Mouse (Mus musculus) heart, adult 11 months (tissue): ENCODE measurements around the gene Dynlt3.
"Not testable (repeated sequence)": the region's sequence is repeated elsewhere in the genome, so short reads cannot be mapped to it uniquely, and the experiment has no call there.

Experiments used
- DNase-seq: peaks from one replicate; pipeline ENCODE4 v3.0.0; 2022

The Dynlt3 gene

GRCm38 (mm10) chrX:9662391-9663111 lies at the start of gene Dynlt3:
TSS of gene Dynlt3 (minus strand) at chrX:9663003.
- peak; percentile 99 for DNase-seq

GRCm38 (mm10) chrX:9699815-9700214 lies 37.0 kb upstream of the Dynlt3 start:
- DNase-seq = no peak

GRCm38 (mm10) chrX:9695997-9696396 lies 33.2 kb upstream of the Dynlt3 start:
- DNase-seq = no peak

DNA sequence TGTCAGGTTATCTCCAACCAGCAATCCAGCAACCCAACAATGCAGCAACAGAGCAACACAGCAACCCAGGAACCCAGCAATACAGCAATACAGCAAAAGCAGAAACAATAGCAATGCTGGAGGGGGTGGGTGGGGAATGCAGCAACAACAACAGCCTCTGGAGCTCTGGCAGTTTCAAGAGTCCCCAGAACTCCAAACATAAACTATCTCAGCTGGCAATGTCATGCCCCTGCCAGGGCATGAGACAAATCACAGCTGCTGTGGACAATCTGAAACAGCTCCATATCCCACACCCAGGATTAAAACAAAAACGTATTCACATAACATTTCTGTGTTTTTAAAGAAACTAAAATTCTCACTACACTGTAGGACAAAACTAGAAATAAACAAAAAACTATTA lies 9.2 kb upstream of the Dynlt3 start:
- DNase-seq = no peak

GRCm38 (mm10) chrX:9671418-9671817 lies 8.6 kb upstream of the Dynlt3 start:
- no peak for DNase-seq

DNA sequence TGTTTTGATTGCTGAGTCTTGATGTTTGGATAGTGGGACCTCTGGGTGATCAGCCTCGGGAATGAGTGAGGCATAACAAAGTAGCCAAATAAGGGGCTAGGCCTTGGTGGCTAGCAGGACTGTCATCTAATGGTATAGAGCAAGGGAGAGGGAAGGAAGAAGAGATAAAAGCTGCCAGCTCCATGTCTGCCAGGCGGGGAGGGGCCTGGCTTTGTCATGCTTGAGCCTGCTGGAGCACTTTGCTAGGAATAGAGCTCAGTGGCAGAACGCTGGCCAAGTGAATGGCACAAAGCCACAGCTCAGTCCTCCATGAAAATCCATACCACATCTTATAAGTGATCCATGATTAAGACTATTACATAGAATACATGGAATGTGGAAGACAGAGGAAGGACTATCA lies 10.0 kb downstream of the Dynlt3 start:
- no peak for DNase-seq

DNA sequence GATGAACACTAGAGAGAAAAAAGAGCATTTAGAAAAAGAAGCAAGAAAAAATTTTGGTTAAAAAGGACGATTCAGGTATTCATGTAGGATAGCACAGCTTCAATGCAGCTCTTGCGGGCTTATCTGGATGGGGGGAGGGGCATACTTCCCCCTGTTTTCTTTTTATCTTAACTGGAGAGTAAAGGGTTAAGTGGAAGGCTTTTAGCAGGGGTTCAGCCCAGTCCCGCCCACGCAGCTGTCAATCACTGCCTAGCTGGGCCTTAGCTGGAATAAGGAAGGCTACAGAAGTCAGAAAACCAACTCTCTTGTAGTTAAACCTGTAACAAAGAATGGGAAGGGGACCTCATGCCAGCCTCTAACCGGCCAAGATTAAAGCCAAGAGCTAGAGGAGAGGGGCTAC lies 22.2 kb downstream of the Dynlt3 start:
- DNase-seq = not testable (repeated sequence)

- DNase-seq = not testable (repeated sequence)
These were observed 22.7 kb downstream of the Dynlt3 start for GRCm38 (mm10) chrX:9640126-9640525.
